ENCODE assay signal across 9 mouse cellular contexts in the genomic region with DNA sequence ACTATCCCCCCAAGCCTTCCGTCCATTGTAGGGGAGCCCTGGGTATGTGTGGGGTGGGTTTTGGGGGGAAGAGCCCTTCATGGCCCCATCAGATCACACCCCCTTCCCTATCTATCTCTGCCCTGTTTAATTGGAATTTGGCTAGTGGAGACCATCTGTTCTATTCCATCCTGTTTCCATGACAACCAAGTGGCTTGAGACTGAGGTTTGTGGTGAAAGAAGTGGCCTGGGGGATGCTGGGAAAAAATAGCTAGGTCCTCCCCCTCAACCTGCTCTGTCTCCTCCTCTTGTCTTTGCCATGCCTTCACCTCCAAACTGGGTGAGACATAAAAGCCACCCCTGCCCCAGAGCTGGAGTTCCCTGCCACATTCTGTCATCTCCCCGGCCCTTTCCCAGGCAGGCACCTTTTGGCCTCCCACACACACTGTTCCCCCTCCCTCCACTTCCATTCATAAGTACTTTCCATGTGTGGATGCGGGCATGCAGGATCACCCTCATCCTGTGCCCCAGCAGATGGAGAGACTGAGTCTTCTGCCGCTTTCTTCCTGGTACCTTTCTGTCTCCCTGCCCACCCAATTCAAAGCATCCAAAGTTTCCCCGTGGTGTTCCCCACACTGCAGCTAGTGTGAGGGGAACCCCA. TPM values are rescaled to one million over a fixed set of nuclear protein-coding genes. Genes with fewer than 3 reads are reported as not detected.
DNase-seq lines count a peak whose midpoint lies in the region; ATAC-seq lines count a peak whose summit lies in the region.
"Had no signal": no experiment of that assay in that cellular context is flagged by ENCODE, and none has a peak within 500 bp of the region (broad histone marks: within the 10 kb centered on the region; RNA-seq: fewer than 3 reads in every experiment).

No protein-coding gene starts in this region.

- 56% methylated on average over 5 of the region's 5 CpGs for WGBS in liver, embryonic 13.5 days (ENCODE audit: insufficient replicate concordance)
- 64% methylated on average over 5 of the region's 5 CpGs for whole genome bisulfite sequencing in liver, embryonic 12.5 days (ENCODE audit: insufficient replicate concordance)
- 40% methylated on average over 5 of the region's 5 CpGs for WGBS in hindbrain, embryonic 16.5 days

- peak overlapping the region; percentile 16; the same call in 1 of the 2 replicates for H3K27ac ChIP-seq in liver, embryonic 13.5 days
- no peak overlapping the region for H3K27ac ChIP-seq in liver, embryonic 12.5 days
- peak overlapping the region; percentile 76 for H3K27ac ChIP-seq in hindbrain, embryonic 16.5 days (ENCODE audit: low read depth, low read length)
- H3K27ac ChIP-seq: intestine, embryonic 15.5 days had no signal

- H3K27me3 ChIP-seq in liver, embryonic 13.5 days = no peaks in the 10 kb centered on the region
- H3K27me3 ChIP-seq in liver, embryonic 12.5 days (replicated peaks) = no peaks in the 10 kb centered on the region
- no peaks in the 10 kb centered on the region for H3K27me3 ChIP-seq in hindbrain, embryonic 16.5 days (replicated peaks; ENCODE audit: control insufficient read depth, insufficient read depth, low read length)
- H3K27me3 ChIP-seq: intestine, embryonic 15.5 days had no signal

- DNase-seq in liver, embryonic 13.5 days = no peak
- peak; percentile 38 for DNase-seq in embryo, embryonic 9.5 days (ENCODE audit: extremely low spot score)
- peak; percentile 69 for DNase-seq in retina, embryonic 14.5 days (ENCODE audit: low spot score)
- no peak for DNase-seq in T-cell, adult 2 months (ENCODE audit: low spot score)
- no peak for DNase-seq in adrenal gland, adult 18-20 months (ENCODE audit: low spot score in 2 of 2)

- H3K36me3 ChIP-seq in liver, embryonic 13.5 days = no peaks in the 10 kb centered on the region
- no peaks in the 10 kb centered on the region for H3K36me3 ChIP-seq in liver, embryonic 12.5 days
- H3K36me3 ChIP-seq in hindbrain, embryonic 16.5 days (ENCODE audit: control insufficient read depth, insufficient read depth, low read length) = no peaks in the 10 kb centered on the region
- H3K36me3 ChIP-seq: intestine, embryonic 15.5 days had no signal

- H3K4me1 ChIP-seq in liver, embryonic 13.5 days (replicated peaks) = peaks cover 17% of the 10 kb centered on the region
- H3K4me1 ChIP-seq in liver, embryonic 12.5 days = peaks cover 24% of the 10 kb centered on the region
- H3K4me1 ChIP-seq in hindbrain, embryonic 16.5 days (ENCODE audit: control insufficient read depth, insufficient read depth, low read depth, low read length) = peaks cover 49% of the 10 kb centered on the region

- no peaks in the 10 kb centered on the region for H3K9me3 ChIP-seq in liver, embryonic 13.5 days (replicated peaks)
- H3K9me3 ChIP-seq in liver, embryonic 12.5 days (replicated peaks) = no peaks in the 10 kb centered on the region
- H3K9me3 ChIP-seq in hindbrain, embryonic 16.5 days (ENCODE audit: control insufficient read depth, low read length) = no peaks in the 10 kb centered on the region
- H3K9me3 ChIP-seq: intestine, embryonic 15.5 days had no signal

- no peak for ATAC-seq in liver, embryonic 13.5 days (ENCODE audit: low read depth)
- no peak for ATAC-seq in liver, embryonic 12.5 days
- peak; percentile 76 for ATAC-seq in hindbrain, embryonic 16.5 days
- ATAC-seq in inflammation-experienced regulatory T-cells, adult 6 months = no peak
- ATAC-seq: intestine, embryonic 15.5 days had no signal

- H3K4me2 ChIP-seq in liver, embryonic 13.5 days = no peak overlapping the region
- H3K4me2 ChIP-seq in liver, embryonic 12.5 days = no peak overlapping the region
- peak overlapping the region; percentile 38 for H3K4me2 ChIP-seq in hindbrain, embryonic 16.5 days (ENCODE audit: low read length)
- H3K4me2 ChIP-seq: intestine, embryonic 15.5 days had no signal

- H3K4me3 ChIP-seq in liver, embryonic 13.5 days (replicated peaks) = no peak overlapping the region
- no peak overlapping the region for H3K4me3 ChIP-seq in liver, embryonic 12.5 days
- H3K4me3 ChIP-seq in hindbrain, embryonic 16.5 days (ENCODE audit: low read length) = no peak overlapping the region
- H3K4me3 ChIP-seq: intestine, embryonic 15.5 days had no signal

- no peak overlapping the region for H3K9ac ChIP-seq in liver, embryonic 13.5 days
- H3K9ac ChIP-seq in liver, embryonic 12.5 days = no peak overlapping the region
- H3K9ac ChIP-seq in hindbrain, embryonic 16.5 days (ENCODE audit: low read depth, low read length) = 0 out of 2 replicates have a peak overlapping the region, but pooled peaks have one; percentile 28
- H3K9ac ChIP-seq: intestine, embryonic 15.5 days had no signal

RNA-seq across cellular contexts. Expression of a gene that starts 17.5 kb away (rescaled TPM):
- polyA plus RNA-seq in liver, embryonic 13.5 days (2015; fragmentation: Nextera tagmentation; extraction: Ambion mirVana) = 1.2 and 1.3 TPM in 2 replicates
- 1.8 and 1.9 TPM in 2 replicates for polyA plus RNA-seq in liver, embryonic 12.5 days (2016; fragmentation: Nextera tagmentation; extraction: Ambion mirVana)
- polyA plus RNA-seq in hindbrain, embryonic 16.5 days (2015; fragmentation: Nextera tagmentation; extraction: Ambion mirVana) = 12.9 and 15.5 TPM in 2 replicates
- 1 to 10 TPM in 1 of 3 experiments, under 1 TPM in 2; 0.36 to 2.6 (median 0.57) TPM for polyA plus RNA-seq in inflammation-experienced regulatory T-cells, adult 6 months (2017; shearing (Covaris generic))
- total RNA-seq in adrenal gland, adult 18-20 months (2021) = 10 to 100 TPM; 25.8 to 27.4 TPM

Comparison
In these comparisons a context has a peak if more than half of its experiments do, and no peak if none do; other contexts are left out.
1. DNase-seq: peak in embryo, embryonic 9.5 days (single experiment) and retina, embryonic 14.5 days (single experiment); none in liver, embryonic 13.5 days (single experiment), T-cell, adult 2 months (single experiment) and adrenal gland, adult 18-20 months (0 of 2).